Mouse (Mus musculus): ENCODE measurements at regions not wholly inside any gene's neighbourhood (a gene's known extent, or its start where the extent isn't known, plus 50 kb on each side); places are given as distances from the start of the nearest gene placed in this dataset.

GRCm38 (mm10) chr5:18414892-18415291, 54.7 kb upstream of the Gnai1 start:
- no peak for DNase-seq (ENCODE audit: low read depth, low spot score)

Measured in retina, postnatal 7 days (tissue).